Mouse (Mus musculus) A20 (cell line): ENCODE measurements around the gene Irak2.
A peak's percentile ranks its signal among the peaks of the same experiment; 100 is the strongest.

Experiments
- DNase-seq: peaks from one replicate; pipeline ENCODE4 v3.0.0-alpha.2; 2011; ENCODE audit warnings: low read depth, low spot score

Irak2 gene

GRCm38 (mm10) chr6:113638302-113639040, at the start of gene Irak2:
Irak2 (plus strand) TSS chr6:113638467.
- peak; percentile 93 for DNase-seq

GRCm38 (mm10) chr6:113592637-113593036, 45.6 kb upstream of the Irak2 start:
- DNase-seq: no peak

GRCm38 (mm10) chr6:113597945-113598344, 40.3 kb upstream of the Irak2 start:
- DNase-seq: no peak

- DNase-seq: no peak
These were observed 38.4 kb upstream of the Irak2 start for GRCm38 (mm10) chr6:113599833-113600232.

- DNase-seq: no peak
These were observed 37.6 kb upstream of the Irak2 start, which contains the start of gene Fancd2os for GRCm38 (mm10) chr6:113600543-113601139. Fancd2os (minus strand) TSS chr6:113600715.

- no peak for DNase-seq
These were observed 35.4 kb upstream of the Irak2 start for GRCm38 (mm10) chr6:113602821-113603220.

- DNase-seq: no peak
These were observed 34.3 kb upstream of the Irak2 start for GRCm38 (mm10) chr6:113603993-113604392.

- DNase-seq: peak; percentile 95
These were observed 33.6 kb upstream of the Irak2 start, which contains the start of gene Brk1 for GRCm38 (mm10) chr6:113604432-113605223. Brk1 (plus strand) TSS chr6:113604772.

- DNase-seq: no peak
These were observed 33.1 kb upstream of the Irak2 start for GRCm38 (mm10) chr6:113605224-113605545.

- DNase-seq: no peak
These were observed 29.4 kb upstream of the Irak2 start for GRCm38 (mm10) chr6:113608871-113609270.

GRCm38 (mm10) chr6:113609293-113609692, 29.0 kb upstream of the Irak2 start:
- no peak for DNase-seq

- no peak for DNase-seq
These were observed 25.9 kb upstream of the Irak2 start for GRCm38 (mm10) chr6:113612258-113612969.

- no peak for DNase-seq
These were observed 24.1 kb upstream of the Irak2 start for GRCm38 (mm10) chr6:113614152-113614551.

- no peak for DNase-seq
These were observed 23.3 kb upstream of the Irak2 start for GRCm38 (mm10) chr6:113614997-113615396.

- no peak for DNase-seq
These were observed 22.8 kb upstream of the Irak2 start for GRCm38 (mm10) chr6:113615489-113615888.

GRCm38 (mm10) chr6:113623386-113623785, 14.9 kb upstream of the Irak2 start:
- no peak for DNase-seq

GRCm38 (mm10) chr6:113623941-113624751, 14.1 kb upstream of the Irak2 start, which contains the start of gene Vhl:
Vhl (plus strand) TSS chr6:113623959.
- peak; percentile 89 for DNase-seq

- peak; percentile 31 for DNase-seq
These were observed 13.1 kb upstream of the Irak2 start for GRCm38 (mm10) chr6:113624989-113625770.

GRCm38 (mm10) chr6:113630322-113630721, 7.9 kb upstream of the Irak2 start:
- no peak for DNase-seq

- DNase-seq: no peak
These were observed 5.4 kb upstream of the Irak2 start for GRCm38 (mm10) chr6:113632863-113633262.
